Mouse (Mus musculus) WW6 (cell line): ENCODE data around the gene Npff.

ENCODE experiments used
- DNase-seq: peaks from one replicate; pipeline ENCODE4 v3.0.0-alpha.2; 2013; ENCODE audit warnings: low read depth, low spot score

The Npff gene

GRCm38 (mm10) chr15:102524892-102525485, at the start of gene Npff:
Npff (minus strand) TSS chr15:102524942.
- DNase-seq: no peak

- DNase-seq: no peak
Observed at GRCm38 (mm10) chr15:102572081-102572480, 47.3 kb upstream of the Npff start.

GRCm38 (mm10) chr15:102567849-102568248, 43.1 kb upstream of the Npff start:
- no peak for DNase-seq

- DNase-seq: no peak
Observed at GRCm38 (mm10) chr15:102563681-102564080, 38.9 kb upstream of the Npff start.

- DNase-seq: no peak
Observed at GRCm38 (mm10) chr15:102563061-102563460, 38.3 kb upstream of the Npff start.

GRCm38 (mm10) chr15:102562491-102562890, 37.7 kb upstream of the Npff start:
- DNase-seq: no peak

GRCm38 (mm10) chr15:102557580-102557979, 32.8 kb upstream of the Npff start:
- DNase-seq: no peak

- no peak for DNase-seq
Observed at GRCm38 (mm10) chr15:102555581-102555980, 30.8 kb upstream of the Npff start.

GRCm38 (mm10) chr15:102552599-102552998, 27.9 kb upstream of the Npff start:
- DNase-seq: no peak

GRCm38 (mm10) chr15:102547478-102547877, 22.7 kb upstream of the Npff start:
- no peak for DNase-seq

- DNase-seq: no peak
Observed at GRCm38 (mm10) chr15:102546677-102547427, 22.1 kb upstream of the Npff start.

- no peak for DNase-seq
Observed at GRCm38 (mm10) chr15:102546246-102546645, 21.5 kb upstream of the Npff start.

GRCm38 (mm10) chr15:102544801-102545200, 20.1 kb upstream of the Npff start:
- no peak for DNase-seq

- DNase-seq: no peak
Observed at GRCm38 (mm10) chr15:102533926-102534325, 9.2 kb upstream of the Npff start.

- DNase-seq: no peak
Observed at GRCm38 (mm10) chr15:102532106-102532900, 7.6 kb upstream of the Npff start.

- DNase-seq: no peak
Observed at GRCm38 (mm10) chr15:102531586-102531985, 6.8 kb upstream of the Npff start.

- no peak for DNase-seq
Observed at GRCm38 (mm10) chr15:102530566-102530965, 5.8 kb upstream of the Npff start.

- no peak for DNase-seq
Observed at GRCm38 (mm10) chr15:102528396-102528795, 3.7 kb upstream of the Npff start.

GRCm38 (mm10) chr15:102527936-102528335, 3.2 kb upstream of the Npff start:
- no peak for DNase-seq

- DNase-seq: no peak
Observed at GRCm38 (mm10) chr15:102526111-102527002, 1.6 kb upstream of the Npff start.

GRCm38 (mm10) chr15:102521480-102521879, 3.3 kb downstream of the Npff start:
- DNase-seq: no peak
